Mouse (Mus musculus) layer of hippocampus, adult 8-10 months (tissue): Measurements from ENCODE around the gene S1pr4. TPM values are rescaled to one million over a fixed set of nuclear protein-coding genes. Genes with fewer than 3 reads are reported as not detected.

Source experiments
- microRNA-seq, 2 experiments: library from miRNA; unstranded; fragments of <30 nt; microRNA quantifications; one replicate each; pipeline ENCODE4 v1.2.0; 2022
- total RNA-seq, 4 experiments: library from RNA; stranded (reverse); gene quantifications; 2 replicates each; pipeline ENCODE4 v1.2.4; 2022

The S1pr4 gene
- total RNA-seq, 4 experiments from 2014 or later: 0.51 to 0.80 (median 0.58) TPM

Small RNA genes within 50 kb of the gene (microRNA-seq; reads per million reads assigned to microRNA genes)
- 0 reads per million in 2 experiments for gene Gm25595

Other genes starting within 250 kb of the S1pr4 start
- gene Matk, start 247.2 kb downstream of the S1pr4 start, total RNA-seq: 100 to 1,000 TPM; 208 to 230 (median 216) TPM
- 10 to 100 TPM; 32.5 to 49.5 (median 40.8) TPM for gene Mrpl54, start 233.2 kb downstream of the S1pr4 start, total RNA-seq
- gene Apba3, start 233.2 kb downstream of the S1pr4 start, total RNA-seq: 10 to 100 TPM; 32.0 to 45.0 (median 39.1) TPM
- 1 to 10 TPM in 2 of 4 experiments, under 1 TPM in 2; 0.73 to 1.2 (median 0.90) TPM for gene Tjp3, start 208.6 kb downstream of the S1pr4 start, total RNA-seq
- gene Pip5k1c, start 207.2 kb downstream of the S1pr4 start, total RNA-seq: 100 to 1,000 TPM; 267 to 303 (median 296) TPM
- 10 to 100 TPM; 28.2 to 31.3 (median 30.2) TPM for gene Cactin, start 179.0 kb downstream of the S1pr4 start, total RNA-seq
- gene Tbxa2r, start 171.4 kb downstream of the S1pr4 start, total RNA-seq: 1 to 10 TPM; 1.1 to 1.4 (median 1.4) TPM
- 1 to 10 TPM; 1.3 to 2.2 (median 1.7) TPM for gene Gipc3, start 156.9 kb downstream of the S1pr4 start, total RNA-seq
- gene Hmg20b, start 149.7 kb downstream of the S1pr4 start, total RNA-seq: 10 to 100 TPM; 32.5 to 37.1 (median 32.9) TPM
- 10 to 100 TPM; 40.7 to 46.7 (median 43.6) TPM for gene Mfsd12, start 142.6 kb downstream of the S1pr4 start, total RNA-seq
- gene 4930404N11Rik, start 134.3 kb downstream of the S1pr4 start, total RNA-seq: 1 to 10 TPM; 1.0 to 3.2 (median 1.4) TPM
- 10 to 100 TPM; 64.6 to 72.1 (median 67.2) TPM for gene Fzr1, start 121.6 kb downstream of the S1pr4 start, total RNA-seq
- gene Dohh, start 115.7 kb downstream of the S1pr4 start, total RNA-seq: 10 to 100 TPM; 64.3 to 78.5 (median 72.6) TPM
- 1 to 10 TPM; 2.7 to 5.5 (median 4.5) TPM for gene Gm48551, start 115.7 kb downstream of the S1pr4 start, total RNA-seq
- 1 to 10 TPM; 2.9 to 9.7 (median 4.2) TPM for gene Gm48552, start 111.1 kb downstream of the S1pr4 start, total RNA-seq
- gene Smim24, start 107.1 kb downstream of the S1pr4 start, total RNA-seq: 1 to 10 TPM; 1.3 to 1.7 (median 1.4) TPM
- gene Nfic, start 44.5 kb downstream of the S1pr4 start, total RNA-seq: 10 to 100 TPM; 52.8 to 61.6 (median 58.7) TPM
- gene Celf5, start 17.4 kb downstream of the S1pr4 start, total RNA-seq: 100 to 1,000 TPM; 230 to 284 (median 256) TPM
- 10 to 100 TPM; 74.1 to 88.0 (median 82.8) TPM for gene Ncln, start 3.7 kb downstream of the S1pr4 start, total RNA-seq
- gene Gna15, start 24.1 kb upstream of the S1pr4 start, total RNA-seq: 1 to 10 TPM; 2.5 to 9.7 (median 5.7) TPM
- 100 to 1,000 TPM; 106 to 120 (median 114) TPM for gene Gna11, start 45.1 kb upstream of the S1pr4 start, total RNA-seq
- gene Aes, start 59.4 kb upstream of the S1pr4 start, total RNA-seq: 100 to 1,000 TPM; 659 to 695 (median 670) TPM
- 10 to 100 TPM; 34.5 to 59.9 (median 38.5) TPM for gene Tle2, start 74.4 kb upstream of the S1pr4 start, total RNA-seq
- gene Tle6, start 100.9 kb upstream of the S1pr4 start, total RNA-seq: 1 to 10 TPM; 5.0 to 7.3 (median 5.9) TPM
- gene BC025920, start 106.1 kb upstream of the S1pr4 start, total RNA-seq: 1 to 10 TPM; 3.3 to 3.9 (median 3.7) TPM
- 10 to 100 TPM; 27.0 to 34.2 (median 29.5) TPM for gene Sirt6, start 127.7 kb upstream of the S1pr4 start, total RNA-seq
- gene Ankrd24, start 128.4 kb upstream of the S1pr4 start, total RNA-seq: 10 to 100 TPM; 33.6 to 46.4 (median 40.3) TPM
- gene Gm10778, start 148.9 kb upstream of the S1pr4 start, total RNA-seq: 1 to 10 TPM; 4.4 to 6.1 (median 4.7) TPM
- gene Zfp433, start 204.7 kb upstream of the S1pr4 start, total RNA-seq: 10 to 100 TPM; 10.8 to 15.3 (median 12.2) TPM